ENCODE assay signal across 13 mouse cellular contexts in genomic region chr13:63700747-63701146, GRCm38 (mm10).
DNase-seq lines count a peak whose midpoint lies in the region; ATAC-seq and TF ChIP-seq lines count a peak whose summit lies in the region.
"Had no signal": no experiment of that assay in that cellular context is flagged by ENCODE, and none has a peak within 500 bp of the region (broad histone marks: within the 10 kb centered on the region; RNA-seq: fewer than 3 reads in every experiment).

No protein-coding gene starts in this region.

- no peak overlapping the region for H3K4me3 ChIP-seq in lung, embryonic 16.5 days (ENCODE audit: low read length)
- H3K4me3 ChIP-seq in lung, adult 2 months (replicated peaks; ENCODE audit: extremely low read depth, low read depth, low read length) = no peak overlapping the region
- no peak overlapping the region for H3K4me3 ChIP-seq in intestine, embryonic 14.5 days (ENCODE audit: low read depth, low read length)
- H3K4me3 ChIP-seq in stomach, postnatal 0 days (ENCODE audit: low read depth, low read length) = no peak overlapping the region
- H3K4me3 ChIP-seq in thymus, adult 2 months (ENCODE audit: control insufficient read depth, insufficient read depth, low read length) = no peak overlapping the region
- H3K4me3 ChIP-seq: heart, embryonic 15.5 days; left cerebral cortex, adult 2 months had no signal

- TF ChIP-seq POLR2A in lung, adult 2 months (IDR thresholded peaks at IDR 0.05; ENCODE audit: borderline replicate concordance, extremely low read depth, low read depth, low read length) = no peak
- TF ChIP-seq POLR2A in thymus, adult 2 months (IDR thresholded peaks at IDR 0.05; ENCODE audit: control insufficient read depth, extremely low read depth, insufficient read depth, low read length, poor library complexity) = no peak

- no peak overlapping the region for H3K4me2 ChIP-seq in lung, embryonic 16.5 days (ENCODE audit: low read depth, low read length)
- no peak overlapping the region; the same call in 1 of the 2 replicates for H3K4me2 ChIP-seq in intestine, embryonic 14.5 days (ENCODE audit: low read length)
- no peak overlapping the region for H3K4me2 ChIP-seq in stomach, postnatal 0 days (replicated peaks; ENCODE audit: low read depth)
- H3K4me2 ChIP-seq: heart, embryonic 15.5 days had no signal

- no peak for DNase-seq in lung, adult 2 months
- no peak for DNase-seq in intestine, embryonic 14.5 days (ENCODE audit: low spot score)
- peak; percentile 34 for DNase-seq in lung, postnatal 36 days
- no peak for DNase-seq in stomach, postnatal 0 days (ENCODE audit: low spot score)
- no peak for DNase-seq in frontal cortex, adult 2 months (ENCODE audit: extremely low spot score in 1 of 2, low spot score in 1 of 2)
- no peak for DNase-seq in left cerebral cortex, postnatal 10 days (ENCODE audit: extremely low spot score in 1 of 2, low spot score in 2 of 2)
- no peak for DNase-seq in thymus, adult 2 months
- DNase-seq: cerebellum, adult 11-12 months; right cerebral cortex, adult 18-20 months had no signal

- no peaks in the 10 kb centered on the region for H3K36me3 ChIP-seq in lung, embryonic 16.5 days (ENCODE audit: control insufficient read depth, insufficient read depth, low read length)
- H3K36me3 ChIP-seq in intestine, embryonic 14.5 days (ENCODE audit: control insufficient read depth, insufficient read depth, low read length) = no peaks in the 10 kb centered on the region
- no peaks in the 10 kb centered on the region for H3K36me3 ChIP-seq in stomach, postnatal 0 days (ENCODE audit: control insufficient read depth, insufficient read depth, low read length)
- no peaks in the 10 kb centered on the region for H3K36me3 ChIP-seq in thymus, adult 2 months (ENCODE audit: control insufficient read depth, insufficient read depth, low read length)
- H3K36me3 ChIP-seq: heart, embryonic 15.5 days had no signal

- peak; percentile 51 for ATAC-seq in lung, embryonic 16.5 days (ENCODE audit: low read depth)
- ATAC-seq in intestine, embryonic 14.5 days (replicated peaks; ENCODE audit: low FRiP score, low TSS enrichment, low read depth) = no peak
- no peak for ATAC-seq in stomach, postnatal 0 days (ENCODE audit: low FRiP score, low TSS enrichment)
- ATAC-seq: inflammation-experienced regulatory T-cells, adult 6 months had no signal

- no peaks in the 10 kb centered on the region for H3K27me3 ChIP-seq in lung, embryonic 16.5 days (ENCODE audit: control insufficient read depth, insufficient read depth, low read depth, low read length)
- no peaks in the 10 kb centered on the region for H3K27me3 ChIP-seq in intestine, embryonic 14.5 days (replicated peaks; ENCODE audit: control insufficient read depth, insufficient read depth, low read length)
- H3K27me3 ChIP-seq in stomach, postnatal 0 days (ENCODE audit: control insufficient read depth, insufficient read depth, low read length) = no peaks in the 10 kb centered on the region
- no peaks in the 10 kb centered on the region for H3K27me3 ChIP-seq in thymus, adult 2 months (ENCODE audit: control insufficient read depth, insufficient read depth, low read length)
- H3K27me3 ChIP-seq: heart, embryonic 15.5 days had no signal

- TF ChIP-seq EP300 in stomach, postnatal 0 days (optimal IDR thresholded peaks at IDR 0.05) = no peak

- H3K9ac ChIP-seq in lung, embryonic 16.5 days (ENCODE audit: low read length) = no peak overlapping the region
- H3K9ac ChIP-seq in intestine, embryonic 14.5 days (ENCODE audit: low read length) = no peak overlapping the region
- H3K9ac ChIP-seq in stomach, postnatal 0 days (ENCODE audit: low read length) = no peak overlapping the region
- H3K9ac ChIP-seq: heart, embryonic 15.5 days had no signal

- intact Hi-C loops in left cerebral cortex, postnatal 10 days (cut with DNase I) = no loop called here

- no peak for TF ChIP-seq CTCF in lung, adult 2 months (IDR thresholded peaks at IDR 0.05; ENCODE audit: insufficient read depth, low read length)
- TF ChIP-seq CTCF in stomach, postnatal 0 days (IDR thresholded peaks at IDR 0.05; ENCODE audit: low read depth) = no peak
- no peak for TF ChIP-seq CTCF in thymus, adult 2 months (IDR thresholded peaks at IDR 0.05; ENCODE audit: borderline replicate concordance, control insufficient read depth, extremely low read depth, insufficient read depth, low read length, poor library complexity)

- no peaks in the 10 kb centered on the region for H3K9me3 ChIP-seq in lung, embryonic 16.5 days (ENCODE audit: control insufficient read depth, low read length)
- H3K9me3 ChIP-seq in intestine, embryonic 14.5 days (ENCODE audit: control insufficient read depth, low read length) = no peaks in the 10 kb centered on the region
- H3K9me3 ChIP-seq in stomach, postnatal 0 days (ENCODE audit: control insufficient read depth, low read length) = no peaks in the 10 kb centered on the region
- H3K9me3 ChIP-seq: heart, embryonic 15.5 days had no signal

- 30% methylated on average over 3 of the region's 3 CpGs for WGBS in lung, embryonic 16.5 days
- WGBS in lung, adult 2 months = 52% methylated on average over 3 of the region's 3 CpGs
- 26% methylated on average over 3 of the region's 3 CpGs for WGBS in intestine, embryonic 14.5 days
- WGBS in stomach, postnatal 0 days = 41% methylated on average over 3 of the region's 3 CpGs
- whole genome bisulfite sequencing in thymus, adult 2 months = 48% methylated on average over 3 of the region's 3 CpGs

- peak overlapping the region; percentile 93 for H3K27ac ChIP-seq in lung, embryonic 16.5 days (ENCODE audit: low read length)
- H3K27ac ChIP-seq in intestine, embryonic 14.5 days (ENCODE audit: low read depth) = peak overlapping the region; percentile 90
- H3K27ac ChIP-seq in stomach, postnatal 0 days (replicated peaks) = peak overlapping the region; percentile 81
- no peak overlapping the region for H3K27ac ChIP-seq in thymus, adult 2 months (ENCODE audit: control insufficient read depth, insufficient read depth, low read length)
- H3K27ac ChIP-seq: heart, embryonic 15.5 days; left cerebral cortex, adult 2 months had no signal

- H3K4me1 ChIP-seq in lung, embryonic 16.5 days (replicated peaks; ENCODE audit: control insufficient read depth, insufficient read depth, low read length) = peaks cover 15% of the 10 kb centered on the region
- H3K4me1 ChIP-seq in lung, adult 2 months (ENCODE audit: control insufficient read depth, insufficient read depth, low read length) = no peaks in the 10 kb centered on the region
- peaks cover 11% of the 10 kb centered on the region for H3K4me1 ChIP-seq in intestine, embryonic 14.5 days (replicated peaks; ENCODE audit: control insufficient read depth, insufficient read depth, low read length)
- no peaks in the 10 kb centered on the region for H3K4me1 ChIP-seq in stomach, postnatal 0 days (replicated peaks; ENCODE audit: control insufficient read depth, insufficient read depth)
- H3K4me1 ChIP-seq in thymus, adult 2 months (replicated peaks; ENCODE audit: control insufficient read depth, insufficient read depth, low read length) = peaks cover 7% of the 10 kb centered on the region
- H3K4me1 ChIP-seq: heart, embryonic 15.5 days had no signal
